Mouse (Mus musculus) embryonic facial prominence, embryonic 12.5 days (tissue): ENCODE data around the gene Manbal. TPM values are rescaled to one million over a fixed set of nuclear protein-coding genes. Genes with fewer than 3 reads are reported as not detected.
A peak's percentile ranks its signal among the peaks of the same experiment; 100 is the strongest.

Experiments used
- ATAC-seq: fragments of 200-750 bp; cut with Nextera tagmentation; 2 replicates; pipeline ENCODE4 v1.8.0; 2017; ENCODE audit not compliant: insufficient number of reproducible peaks, insufficient read depth, low FRiP score, low TSS enrichment
- H3K27ac ChIP-seq: fragments of 300-500 bp; sonication (generic); 2 replicates; pipeline ENCODE4 v1.5.1; 2016; ENCODE audit warnings: mild to moderate bottlenecking
- H3K27me3 ChIP-seq: fragments of 300-500 bp; sonication (generic); 2 replicates; pipeline ENCODE4 v1.6.1; 2016; ENCODE audit warnings: mild to moderate bottlenecking, moderate library complexity
- H3K36me3 ChIP-seq: fragments of 300-500 bp; sonication (generic); 2 replicates; pipeline ENCODE4 v1.6.1; 2016; ENCODE audit warnings: mild to moderate bottlenecking
- H3K4me1 ChIP-seq: fragments of 300-500 bp; sonication (generic); 2 replicates; pipeline ENCODE4 v1.6.1; 2016
- H3K4me2 ChIP-seq: fragments of 300-500 bp; sonication (generic); replicated peaks from 2 replicates; pipeline ENCODE4 v1.6.1; 2016; ENCODE audit warnings: mild to moderate bottlenecking, moderate library complexity
- H3K4me3 ChIP-seq: fragments of 300-500 bp; sonication (generic); 2 replicates; pipeline ENCODE4 v1.5.1; 2016; ENCODE audit warnings: mild to moderate bottlenecking
- H3K9ac ChIP-seq: fragments of 300-500 bp; sonication (generic); 2 replicates; pipeline ENCODE4 v1.6.1; 2016; ENCODE audit warnings: mild to moderate bottlenecking, moderate library complexity
- H3K9me3 ChIP-seq: fragments of 300-500 bp; sonication (generic); 2 replicates; pipeline ENCODE4 v1.6.1; 2016; ENCODE audit warnings: mild to moderate bottlenecking, moderate library complexity
- WGBS: fragments of 180-500 bp; shearing (Covaris S2); methylation state at CpG from one replicate; pipeline ENCODE4 v1.1.7; 2016; 5-methylcytosine and 5-hydroxymethylcytosine counted together
- polyA plus RNA-seq: library from polyadenylated mRNA; unstranded; fragments of >200 nt; fragmentation: Nextera tagmentation; extraction: Ambion mirVana; gene quantifications from 2 replicates; pipeline ENCODE4 v1.2.1, GENCODE M21; 2016

Gene Manbal
- polyA plus RNA-seq, 1 experiment from 2014 or later = 78.5 TPM

DNA sequence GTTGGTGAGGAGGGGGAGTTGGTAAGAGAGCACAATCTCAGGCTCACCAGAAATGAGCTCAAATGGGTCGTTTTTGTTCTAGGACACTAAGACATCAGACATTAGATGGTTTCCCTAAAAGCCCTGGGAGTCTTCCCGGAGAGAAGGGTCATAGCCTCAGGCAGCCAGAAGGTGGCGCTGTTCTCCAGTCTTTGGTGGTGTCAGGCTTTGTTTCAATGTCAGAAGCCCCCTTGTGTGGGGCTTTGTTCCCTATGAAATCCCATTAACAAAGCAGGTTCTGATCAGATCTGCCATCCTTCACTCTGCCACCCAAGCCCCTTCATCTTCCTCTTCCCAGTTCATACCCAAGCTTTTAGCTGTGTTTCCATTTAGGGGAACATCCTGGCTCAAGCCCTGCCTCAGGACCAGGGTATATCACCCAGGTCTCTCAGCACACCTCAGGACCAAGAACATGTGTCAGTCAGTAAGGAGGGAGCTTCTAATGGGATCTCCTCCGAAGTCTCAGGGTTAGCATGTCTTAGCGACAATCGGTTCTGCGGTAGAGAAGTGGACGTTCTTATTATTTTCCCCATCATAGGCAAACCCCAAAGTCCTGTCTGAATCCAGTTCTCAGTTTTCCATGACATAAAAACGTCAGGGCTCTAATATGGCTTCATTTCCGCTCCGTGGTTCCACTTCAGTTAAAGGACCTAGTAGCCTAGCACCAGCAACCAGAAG, 25.7 kb upstream of the Manbal start:
- H3K9me3 ChIP-seq = no peaks in the 10 kb centered on the region
- ATAC-seq = no peak
- 0 out of 2 replicates have a peak overlapping the region, but pooled peaks have one; percentile 50 for H3K27ac ChIP-seq
- H3K4me1 ChIP-seq = peaks cover 7% of the 10 kb centered on the region; the same call in 1 of the 2 replicates
- H3K27me3 ChIP-seq = no peaks in the 10 kb centered on the region
- H3K36me3 ChIP-seq = no peaks in the 10 kb centered on the region
- WGBS = 34% methylated on average over 11 of the region's 11 CpGs
- 0 out of 2 replicates have a peak overlapping the region, but pooled peaks have one; percentile 25 for H3K9ac ChIP-seq
- H3K4me2 ChIP-seq = no peak overlapping the region
- H3K4me3 ChIP-seq = no peak overlapping the region

- Histone ChIP-seq H3K9ac (no peak overlapping the region; the same call in 1 of the 2 replicates), H3K27me3 (no peaks in the 10 kb centered on the region), H3K4me1 (peaks cover 7% of the 10 kb centered on the region; the same call in 1 of the 2 replicates), H3K27ac (no peak overlapping the region), H3K4me3 (no peak overlapping the region), H3K9me3 (no peaks in the 10 kb centered on the region), H3K36me3 (no peaks in the 10 kb centered on the region), H3K4me2 (no peak overlapping the region)
- ATAC-seq = no peak
- whole genome bisulfite sequencing = 45% methylated on average over 5 of the region's 5 CpGs
Observed at GRCm38 (mm10) chr2:157342328-157342926, 25.0 kb upstream of the Manbal start.

DNA sequence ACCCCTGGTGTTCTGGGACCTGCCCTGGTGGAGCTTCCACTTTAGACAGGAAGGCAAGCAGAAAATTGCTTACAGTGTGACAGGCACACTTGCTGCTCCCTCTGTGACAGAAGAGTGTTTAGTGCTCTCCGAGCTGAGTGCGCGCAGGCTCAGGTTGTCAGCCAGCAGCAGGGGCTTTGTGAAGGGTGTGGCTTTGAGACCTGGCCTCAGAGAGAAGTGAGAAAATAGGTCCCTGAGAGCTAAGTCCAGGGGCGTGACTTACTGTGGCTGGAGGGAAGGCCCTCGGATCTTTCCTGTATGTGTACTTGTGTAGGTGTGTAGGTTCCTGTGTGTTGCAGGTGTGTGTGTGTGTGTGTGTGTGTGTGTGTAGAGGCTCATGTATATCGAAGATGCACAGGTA, 24.1 kb upstream of the Manbal start:
- Histone ChIP-seq H3K36me3 (no peaks in the 10 kb centered on the region), H3K27me3 (no peaks in the 10 kb centered on the region), H3K4me1 (peaks cover 10% of the 10 kb centered on the region; the same call in 1 of the 2 replicates), H3K9ac (no peak overlapping the region), H3K27ac (no peak overlapping the region), H3K4me2 (no peak overlapping the region), H3K4me3 (no peak overlapping the region), H3K9me3 (no peaks in the 10 kb centered on the region)
- no peak for ATAC-seq
- 69% methylated on average over 6 of the region's 6 CpGs for WGBS

DNA sequence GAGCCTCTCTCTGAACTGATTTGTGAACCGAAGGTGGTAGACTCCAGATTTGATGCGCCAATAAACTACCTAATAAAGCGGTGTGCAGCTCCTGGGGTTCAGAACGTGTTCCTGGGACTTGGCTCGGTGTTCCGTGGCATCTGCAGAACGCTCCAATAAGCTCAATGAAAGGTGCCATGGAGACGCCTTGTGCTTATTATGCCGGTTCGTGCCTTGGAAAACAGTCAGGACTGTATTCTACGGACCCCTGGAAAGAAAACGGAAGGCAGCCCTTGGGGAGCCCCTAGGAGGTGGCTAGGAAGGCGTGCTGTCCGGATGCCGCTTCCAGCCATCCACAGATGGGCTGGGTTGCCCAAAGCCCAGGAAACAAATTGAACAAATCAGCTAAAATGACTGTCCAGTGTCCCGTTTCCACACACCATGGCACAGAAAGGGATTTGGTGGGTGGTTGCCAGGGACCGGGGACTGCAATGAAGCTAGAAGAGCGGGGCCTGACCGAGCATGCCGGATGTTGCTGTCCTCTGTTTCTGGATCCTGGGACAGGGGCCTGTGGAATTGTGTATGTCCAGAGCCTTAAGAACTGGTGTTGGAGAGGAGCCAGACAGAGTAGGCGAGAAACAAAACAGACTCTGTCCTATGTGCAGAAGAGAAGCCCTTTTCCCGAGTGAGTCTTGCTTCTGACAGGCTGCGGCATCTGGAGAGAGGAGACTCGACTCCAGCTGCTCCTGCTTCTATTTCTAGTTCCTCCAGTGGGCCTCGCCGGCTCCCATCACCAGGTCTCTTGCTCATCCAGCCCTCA, 19.8 kb upstream of the Manbal start, which contains the start of gene Ghrh:
Gene Ghrh (minus strand): TSS at position 146 of the 799 bp plus-strand sequence.
- no peaks in the 10 kb centered on the region for H3K36me3 ChIP-seq
- ATAC-seq = peak; percentile 72; the same call in 1 of the 2 replicates
- H3K27ac ChIP-seq = peak within 1 kb of the TSS; percentile 63
- H3K27me3 ChIP-seq = no peaks in the 10 kb centered on the region
- no peak within 1 kb of the TSS; the same call in 1 of the 2 replicates for H3K9ac ChIP-seq
- peaks cover 3% of the 10 kb centered on the region; the same call in 1 of the 2 replicates for H3K4me1 ChIP-seq
- H3K4me3 ChIP-seq = no peak within 1 kb of the TSS
- no peaks in the 10 kb centered on the region for H3K9me3 ChIP-seq
- 69% methylated on average over 26 of the region's 26 CpGs for WGBS
- no peak within 1 kb of the TSS for H3K4me2 ChIP-seq

- Histone ChIP-seq H3K27me3 (no peaks in the 10 kb centered on the region), H3K4me3 (no peak overlapping the region), H3K4me2 (no peak overlapping the region), H3K36me3 (no peaks in the 10 kb centered on the region), H3K9ac (no peak overlapping the region), H3K27ac (0 out of 2 replicates have a peak overlapping the region, but pooled peaks have one; percentile 19), H3K9me3 (no peaks in the 10 kb centered on the region), H3K4me1 (peaks cover 8% of the 10 kb centered on the region; the same call in 1 of the 2 replicates)
- no peak for ATAC-seq
- WGBS = 66% methylated on average over 12 of the region's 12 CpGs
Observed at GRCm38 (mm10) chr2:157349121-157349778, 18.1 kb upstream of the Manbal start.

GRCm38 (mm10) chr2:157353183-157353582, 14.2 kb upstream of the Manbal start:
- peaks cover 6% of the 10 kb centered on the region; the same call in 1 of the 2 replicates for H3K4me1 ChIP-seq
- no peaks in the 10 kb centered on the region for H3K9me3 ChIP-seq
- 76% methylated on average over 4 of the region's 4 CpGs for WGBS
- H3K27ac ChIP-seq = no peak overlapping the region
- H3K27me3 ChIP-seq = no peaks in the 10 kb centered on the region
- H3K4me2 ChIP-seq = no peak overlapping the region
- ATAC-seq = no peak
- no peak overlapping the region for H3K9ac ChIP-seq
- H3K4me3 ChIP-seq = no peak overlapping the region
- H3K36me3 ChIP-seq = no peaks in the 10 kb centered on the region

DNA sequence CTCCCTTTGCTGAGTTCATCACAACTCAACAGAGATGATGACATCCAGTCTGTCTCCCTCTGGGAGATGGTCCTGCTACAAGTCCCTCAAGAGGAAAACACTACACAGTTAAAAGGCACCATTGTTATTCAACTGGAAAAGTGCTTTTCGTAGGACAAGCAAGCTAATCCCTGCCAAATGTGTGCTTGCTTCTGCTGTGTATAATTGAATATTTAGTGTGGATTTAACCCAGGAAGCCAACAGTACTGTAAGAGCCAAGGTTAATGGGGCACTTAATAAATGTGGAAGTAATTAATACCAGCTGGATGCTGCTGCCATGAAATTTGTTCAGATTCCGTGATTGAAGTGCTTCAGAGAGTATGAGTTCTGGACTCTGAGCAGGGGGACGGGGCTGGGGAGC, 13.3 kb upstream of the Manbal start:
- H3K27ac ChIP-seq = no peak overlapping the region
- no peaks in the 10 kb centered on the region for H3K27me3 ChIP-seq
- H3K4me2 ChIP-seq = no peak overlapping the region
- no peak overlapping the region for H3K4me3 ChIP-seq
- no peaks in the 10 kb centered on the region for H3K36me3 ChIP-seq
- H3K9me3 ChIP-seq = no peaks in the 10 kb centered on the region
- WGBS = 37% methylated on average over 3 of the region's 3 CpGs
- ATAC-seq = no peak
- H3K9ac ChIP-seq = no peak overlapping the region
- H3K4me1 ChIP-seq = peaks cover 6% of the 10 kb centered on the region; the same call in 1 of the 2 replicates

- Histone ChIP-seq H3K27me3 (no peaks in the 10 kb centered on the region), H3K4me2 (no peak overlapping the region), H3K4me3 (no peak overlapping the region), H3K27ac (no peak overlapping the region), H3K4me1 (no peaks in the 10 kb centered on the region), H3K9ac (no peak overlapping the region), H3K36me3 (no peaks in the 10 kb centered on the region), H3K9me3 (no peaks in the 10 kb centered on the region)
- ATAC-seq = no peak
- 82% methylated on average over 5 of the region's 5 CpGs for WGBS
Observed at GRCm38 (mm10) chr2:157360028-157360427, 7.4 kb upstream of the Manbal start.

- no peak for ATAC-seq
- H3K27ac ChIP-seq = no peak overlapping the region
- H3K4me1 ChIP-seq = peaks cover 1% of the 10 kb centered on the region; the same call in 1 of the 2 replicates
- H3K4me3 ChIP-seq = no peak overlapping the region
- H3K9ac ChIP-seq = no peak overlapping the region
- 61% methylated on average over 3 of the region's 3 CpGs for WGBS
- no peaks in the 10 kb centered on the region for H3K9me3 ChIP-seq
- no peak overlapping the region for H3K4me2 ChIP-seq
- no peaks in the 10 kb centered on the region for H3K27me3 ChIP-seq
- H3K36me3 ChIP-seq = no peaks in the 10 kb centered on the region
Observed at GRCm38 (mm10) chr2:157363031-157363430, 4.4 kb upstream of the Manbal start.

DNA sequence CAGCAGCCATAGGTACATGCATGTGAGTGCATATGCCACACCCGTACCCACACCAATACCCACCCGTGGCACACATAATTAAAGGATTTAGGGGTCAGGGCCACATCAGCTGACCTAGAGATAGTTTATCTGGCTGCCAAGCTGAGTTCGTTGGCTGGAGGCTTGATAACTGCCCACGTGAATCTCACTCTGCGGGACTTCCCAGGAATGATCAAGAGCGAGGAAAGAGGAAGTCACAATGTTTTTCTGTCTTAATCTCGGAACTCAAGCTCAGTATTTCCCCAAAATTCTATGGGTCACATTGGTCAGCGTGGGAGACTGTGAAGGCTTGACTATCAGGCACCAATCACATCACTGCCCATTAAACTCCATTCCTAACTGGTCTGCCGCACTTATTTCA, 632 bp upstream of the Manbal start:
- peak overlapping the region; percentile 80 for H3K4me2 ChIP-seq
- H3K4me1 ChIP-seq = peaks cover 9% of the 10 kb centered on the region
- 85% methylated on average over 9 of the region's 9 CpGs for WGBS
- H3K4me3 ChIP-seq = no peak overlapping the region
- H3K9me3 ChIP-seq = no peaks in the 10 kb centered on the region
- no peak overlapping the region for H3K27ac ChIP-seq
- ATAC-seq = no peak
- no peaks in the 10 kb centered on the region for H3K36me3 ChIP-seq
- no peak overlapping the region for H3K9ac ChIP-seq
- H3K27me3 ChIP-seq = no peaks in the 10 kb centered on the region

- peaks cover 9% of the 10 kb centered on the region for H3K4me1 ChIP-seq
- H3K9me3 ChIP-seq = no peaks in the 10 kb centered on the region
- peak overlapping the region; percentile 88 for H3K27ac ChIP-seq
- no peak for ATAC-seq
- H3K27me3 ChIP-seq = no peaks in the 10 kb centered on the region
- peak overlapping the region; percentile 77 for H3K4me3 ChIP-seq
- peak overlapping the region; percentile 77 for H3K9ac ChIP-seq
- WGBS = 4% methylated on average over 13 of the region's 13 CpGs
- H3K36me3 ChIP-seq = peaks cover 6% of the 10 kb centered on the region; the same call in 1 of the 2 replicates
- H3K4me2 ChIP-seq = peak overlapping the region; percentile 80
Observed at GRCm38 (mm10) chr2:157367991-157368390, 597 bp downstream of the Manbal start.
